Mouse (Mus musculus) embryo, embryonic 11.5 days (tissue): ENCODE measurements at regions not wholly inside any gene's neighbourhood (a gene's known extent, or its start where the extent isn't known, plus 50 kb on each side); places are given as distances from the start of the nearest gene placed in this dataset.
A peak's percentile ranks its signal among the peaks of the same experiment; 100 is the strongest.

Source experiments
- DNase-seq: peaks from one replicate; pipeline ENCODE4 v3.0.0-alpha.2; 2012; ENCODE audit warnings: low read depth, low spot score

- no peak for DNase-seq
These were observed 98.4 kb downstream of the Sqor start for GRCm38 (mm10) chr2:122863343-122863970.

GRCm38 (mm10) chr2:122863971-122864348 is 98.9 kb downstream of the Sqor start:
- no peak for DNase-seq

GRCm38 (mm10) chr2:122887111-122887510 is 122.1 kb downstream of the Sqor start:
- DNase-seq, result no peak

- DNase-seq, result no peak
These were observed 122.5 kb downstream of the Sqor start for GRCm38 (mm10) chr2:122887526-122887925.

- peak; percentile 16 for DNase-seq
These were observed 140.4 kb downstream of the Sqor start for GRCm38 (mm10) chr2:122905129-122906072.

GRCm38 (mm10) chr2:122916772-122917171 is 151.7 kb downstream of the Sqor start:
- no peak for DNase-seq

- DNase-seq, result no peak
These were observed 172.9 kb downstream of the Sqor start for GRCm38 (mm10) chr2:122937922-122938321.

- no peak for DNase-seq
These were observed 179.8 kb downstream of the Sqor start for GRCm38 (mm10) chr2:122944841-122945240.

- no peak for DNase-seq
These were observed 180.9 kb downstream of the Sqor start for GRCm38 (mm10) chr2:122945891-122946290.

GRCm38 (mm10) chr2:122949031-122949430 is 184.0 kb downstream of the Sqor start:
- DNase-seq, result no peak

GRCm38 (mm10) chr2:122961701-122962100 is 196.7 kb downstream of the Sqor start:
- DNase-seq, result no peak

- no peak for DNase-seq
These were observed 204.0 kb downstream of the Sqor start for GRCm38 (mm10) chr2:122968809-122969628.
